In the genomic region with DNA sequence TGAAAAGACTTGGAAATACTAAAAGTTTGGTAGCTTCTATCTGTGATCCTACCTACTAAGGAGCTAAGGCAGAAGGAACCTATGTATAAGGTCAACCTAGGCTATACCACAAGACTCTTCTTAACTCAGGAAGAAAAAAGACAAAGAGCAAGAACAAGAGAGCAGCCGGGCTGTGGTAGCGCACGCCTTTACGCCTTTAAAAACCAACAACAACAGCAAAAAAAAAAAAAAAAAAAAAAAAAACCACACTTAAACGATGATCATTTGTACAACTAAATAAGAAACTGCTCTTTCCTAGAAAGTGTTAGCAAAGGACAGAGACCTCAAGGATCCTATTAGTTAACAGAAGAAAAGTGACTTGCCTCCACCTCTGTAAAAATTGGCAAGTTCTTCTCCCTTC, we compare ENCODE assay signal across 26 mouse cellular contexts. TPM values are rescaled to one million over a fixed set of nuclear protein-coding genes. Genes with fewer than 3 reads are reported as not detected.
A peak's percentile ranks its signal among the peaks of the same experiment; 100 is the strongest.
DNase-seq lines count a peak whose midpoint lies in the region; ATAC-seq and TF ChIP-seq lines count a peak whose summit lies in the region.
"Had no signal": no experiment of that assay in that cellular context is flagged by ENCODE, and none has a peak within 500 bp of the region (broad histone marks: within the 10 kb centered on the region; RNA-seq: fewer than 3 reads in every experiment).

No protein-coding gene starts in this region.

- no peak for TF ChIP-seq CTCF in heart, postnatal 0 days (IDR thresholded peaks at IDR 0.05; ENCODE audit: low read depth)
- TF ChIP-seq CTCF in heart, adult 2 months (IDR thresholded peaks at IDR 0.05), result no peak

- no peak overlapping the region for H3K9ac ChIP-seq in heart, postnatal 0 days (replicated peaks; ENCODE audit: low read depth, low read length)
- H3K9ac ChIP-seq in heart, adult 2 months (ENCODE audit: low read depth, low read length), result no peak overlapping the region
- peak overlapping the region; percentile 51 for H3K9ac ChIP-seq in liver, embryonic 13.5 days
- H3K9ac ChIP-seq in midbrain, embryonic 13.5 days (replicated peaks), result no peak overlapping the region
- H3K9ac ChIP-seq: embryonic facial prominence, embryonic 15.5 days; forebrain, embryonic 15.5 days; intestine, embryonic 15.5 days; lung, embryonic 14.5 days; midbrain, embryonic 12.5 days; neural tube, embryonic 15.5 days had no signal

- peak overlapping the region; percentile 57 for H3K4me3 ChIP-seq in erythroblast, embryonic 14.5 days (replicated peaks)
- no peak overlapping the region for H3K4me3 ChIP-seq in heart, postnatal 0 days (ENCODE audit: low read depth, low read length)
- no peak overlapping the region for H3K4me3 ChIP-seq in heart, adult 2 months
- H3K4me3 ChIP-seq in liver, embryonic 13.5 days (replicated peaks), result no peak overlapping the region
- no peak overlapping the region for H3K4me3 ChIP-seq in macrophage (ENCODE audit: inconsistent target)
- no peak overlapping the region for H3K4me3 ChIP-seq in midbrain, embryonic 13.5 days (replicated peaks)
- H3K4me3 ChIP-seq: embryonic facial prominence, embryonic 10.5 days; embryonic facial prominence, embryonic 15.5 days; forebrain, embryonic 15.5 days; intestine, embryonic 15.5 days; megakaryocyte, embryonic 14.5 days; midbrain, embryonic 12.5 days; neural tube, embryonic 15.5 days had no signal

- no peak for TF ChIP-seq POLR2A in heart, adult 2 months (IDR thresholded peaks at IDR 0.05; ENCODE audit: insufficient read depth, low read depth, low read length)

- intact Hi-C loops in heart, adult 2 months (cut with DNase I), result no loop called here

- H3K27ac ChIP-seq in heart, postnatal 0 days (ENCODE audit: low read depth), result 0 out of 2 replicates have a peak overlapping the region, but pooled peaks have one; percentile 11
- no peak overlapping the region for H3K27ac ChIP-seq in heart, adult 2 months
- peak overlapping the region; percentile 89 for H3K27ac ChIP-seq in liver, embryonic 13.5 days
- peak overlapping the region; percentile 12; the same call in 1 of the 2 replicates for H3K27ac ChIP-seq in macrophage
- H3K27ac ChIP-seq in midbrain, embryonic 13.5 days, result no peak overlapping the region
- H3K27ac ChIP-seq: embryonic facial prominence, embryonic 10.5 days; embryonic facial prominence, embryonic 15.5 days; forebrain, embryonic 15.5 days; intestine, embryonic 15.5 days; midbrain, embryonic 12.5 days; neural tube, embryonic 15.5 days had no signal

- WGBS in heart, postnatal 0 days, result 91% methylated on average over 5 of the region's 5 CpGs
- 77% methylated on average over 5 of the region's 5 CpGs for WGBS in heart, adult 2 months
- WGBS in liver, embryonic 13.5 days (ENCODE audit: insufficient replicate concordance), result 70% methylated on average over 5 of the region's 5 CpGs
- 82% methylated on average over 5 of the region's 5 CpGs for WGBS in macrophage (ENCODE audit: missing documents)
- 94% methylated on average over 5 of the region's 5 CpGs for whole genome bisulfite sequencing in midbrain, embryonic 13.5 days

- no peak overlapping the region for H3K4me2 ChIP-seq in heart, postnatal 0 days (ENCODE audit: low read depth, low read length)
- H3K4me2 ChIP-seq in liver, embryonic 13.5 days, result peak overlapping the region; percentile 67
- H3K4me2 ChIP-seq in midbrain, embryonic 13.5 days (replicated peaks), result no peak overlapping the region
- H3K4me2 ChIP-seq: embryonic facial prominence, embryonic 15.5 days; forebrain, embryonic 15.5 days; intestine, embryonic 15.5 days; lung, embryonic 14.5 days; midbrain, embryonic 12.5 days; neural tube, embryonic 15.5 days had no signal

- H3K27me3 ChIP-seq in erythroblast, embryonic 14.5 days (ENCODE audit: control insufficient read depth), result no peaks in the 10 kb centered on the region
- no peaks in the 10 kb centered on the region for H3K27me3 ChIP-seq in heart, postnatal 0 days (ENCODE audit: control insufficient read depth, insufficient read depth, low read length)
- no peaks in the 10 kb centered on the region for H3K27me3 ChIP-seq in heart, adult 2 months (ENCODE audit: control insufficient read depth, insufficient read depth, low read length)
- H3K27me3 ChIP-seq in liver, embryonic 13.5 days, result no peaks in the 10 kb centered on the region
- H3K27me3 ChIP-seq in midbrain, embryonic 13.5 days, result no peaks in the 10 kb centered on the region
- H3K27me3 ChIP-seq: embryonic facial prominence, embryonic 15.5 days; forebrain, embryonic 15.5 days; intestine, embryonic 15.5 days; megakaryocyte, embryonic 14.5 days; midbrain, embryonic 12.5 days; neural tube, embryonic 15.5 days had no signal

- H3K4me1 ChIP-seq in erythroblast, embryonic 14.5 days (ENCODE audit: control insufficient read depth), result peaks cover 95% of the 10 kb centered on the region
- H3K4me1 ChIP-seq in heart, postnatal 0 days (ENCODE audit: control insufficient read depth, insufficient read depth), result peaks cover 37% of the 10 kb centered on the region
- H3K4me1 ChIP-seq in heart, adult 2 months (ENCODE audit: control insufficient read depth, insufficient read depth, low read length), result peaks cover 22% of the 10 kb centered on the region
- peaks cover 88% of the 10 kb centered on the region for H3K4me1 ChIP-seq in liver, embryonic 13.5 days (replicated peaks)
- 0 out of 2 replicates have a peak, but pooled peaks cover 5% of the 10 kb centered on the region for H3K4me1 ChIP-seq in midbrain, embryonic 13.5 days (replicated peaks)
- H3K4me1 ChIP-seq: embryonic facial prominence, embryonic 10.5 days; forebrain, embryonic 15.5 days; midbrain, embryonic 12.5 days had no signal

- peaks cover 10% of the 10 kb centered on the region for H3K79me2 ChIP-seq in heart, adult 2 months (replicated peaks; ENCODE audit: control insufficient read depth, insufficient read depth, low read length)
- peaks cover 100% of the 10 kb centered on the region for H3K79me2 ChIP-seq in macrophage (ENCODE audit: inconsistent target)

- no peak for TF ChIP-seq EP300 in heart, postnatal 0 days (IDR thresholded peaks at IDR 0.05; ENCODE audit: low read depth)
- no peak for TF ChIP-seq EP300 in heart, adult 2 months (IDR thresholded peaks at IDR 0.05; ENCODE audit: insufficient read depth, low read depth, low read length)

- no peaks in the 10 kb centered on the region for H3K9me3 ChIP-seq in erythroblast, embryonic 14.5 days (ENCODE audit: control insufficient read depth, low read length)
- H3K9me3 ChIP-seq in heart, postnatal 0 days (replicated peaks; ENCODE audit: control insufficient read depth, low read length), result no peaks in the 10 kb centered on the region
- H3K9me3 ChIP-seq in liver, embryonic 13.5 days (replicated peaks), result no peaks in the 10 kb centered on the region
- no peaks in the 10 kb centered on the region for H3K9me3 ChIP-seq in midbrain, embryonic 13.5 days
- H3K9me3 ChIP-seq: embryonic facial prominence, embryonic 10.5 days; embryonic facial prominence, embryonic 15.5 days; forebrain, embryonic 15.5 days; intestine, embryonic 15.5 days; megakaryocyte, embryonic 14.5 days; midbrain, embryonic 12.5 days; neural tube, embryonic 15.5 days had no signal

- peaks cover 66% of the 10 kb centered on the region for H3K36me3 ChIP-seq in erythroblast, embryonic 14.5 days (ENCODE audit: control insufficient read depth)
- 0 out of 2 replicates have a peak, but pooled peaks cover under 1% of the 10 kb centered on the region for H3K36me3 ChIP-seq in heart, postnatal 0 days (replicated peaks; ENCODE audit: control insufficient read depth, insufficient read depth, low read length)
- H3K36me3 ChIP-seq in heart, adult 2 months (ENCODE audit: control insufficient read depth, insufficient read depth, low read length), result peaks cover 59% of the 10 kb centered on the region
- peaks cover 7% of the 10 kb centered on the region; the same call in 1 of the 2 replicates for H3K36me3 ChIP-seq in liver, embryonic 13.5 days
- 0 out of 2 replicates have a peak, but pooled peaks cover 10% of the 10 kb centered on the region for H3K36me3 ChIP-seq in macrophage (ENCODE audit: inconsistent target)
- H3K36me3 ChIP-seq in midbrain, embryonic 13.5 days, result no peaks in the 10 kb centered on the region
- H3K36me3 ChIP-seq: embryonic facial prominence, embryonic 15.5 days; forebrain, embryonic 15.5 days; intestine, embryonic 15.5 days; midbrain, embryonic 12.5 days; neural tube, embryonic 15.5 days had no signal

- ATAC-seq in erythroblast, adult 5-6 weeks (replicated peaks; ENCODE audit: low FRiP score, poor library complexity, severe bottlenecking), result no peak
- no peak for ATAC-seq in heart, postnatal 0 days (ENCODE audit: insufficient read depth, low read depth)
- no peak for ATAC-seq in liver, embryonic 13.5 days (ENCODE audit: low read depth)
- ATAC-seq in midbrain, embryonic 13.5 days, result no peak
- ATAC-seq: forebrain, embryonic 15.5 days; hindbrain, embryonic 16.5 days; intestine, embryonic 15.5 days had no signal

- no peak for DNase-seq in heart, postnatal 0 days (ENCODE audit: low spot score)
- no peak for DNase-seq in heart, adult 2 months
- DNase-seq in liver, embryonic 13.5 days, result no peak
- DNase-seq in thymus, adult 18-20 months, result no peak
- DNase-seq: cerebellum, adult 2 months; cerebellum, postnatal 25 days; kidney, adult 9 months; kidney, postnatal 10 days; layer of hippocampus, postnatal 36 days; left cerebral cortex, postnatal 4 days; lung, embryonic 14.5 days; lung, postnatal 36 days; retina, postnatal 1 day; right cerebral cortex, postnatal 14 days had no signal

RNA-seq across cellular contexts. Expression of gene Cltc, which starts 15.9 kb away (rescaled TPM):
- 3.4 and 4.8 TPM in 2 replicates for polyA plus RNA-seq in erythroblast, embryonic 14.5 days (2012)
- total RNA-seq in erythroblast, adult 5-6 weeks (2015; ENCODE audit: low replicate concordance), result 232 and 330 TPM in 2 replicates
- 190 and 199 TPM in 2 replicates for total RNA-seq in erythroblast, adult 5-6 weeks (2017; ENCODE audit: low replicate concordance)
- 185 and 279 TPM in 2 replicates for total RNA-seq in heart, postnatal 0 days (2014; rRNA removed; ENCODE audit: low replicate concordance)
- polyA plus RNA-seq in heart, postnatal 0 days (2015; fragmentation: Nextera tagmentation; extraction: Ambion mirVana), result 71.0 and 77.6 TPM in 2 replicates
- total RNA-seq in heart, adult 2 months (2021), result 100 to 1,000 TPM; 143 to 147 TPM
- polyA plus RNA-seq in heart, adult 2 months (2012; rRNA removed), result 63.2 and 101 TPM in 2 replicates
- polyA plus RNA-seq in liver, embryonic 13.5 days (2015; fragmentation: Nextera tagmentation; extraction: Ambion mirVana), result 80.0 and 104 TPM in 2 replicates
- 100 to 1,000 TPM; 168 to 617 (median 424) TPM for total RNA-seq in macrophage (2018; cell fraction: chromatin; rRNA removed)
- 100 to 1,000 TPM; 257 to 670 (median 437) TPM for total RNA-seq in macrophage (2018; cell fraction: cytosol; rRNA removed)
- 100 to 1,000 TPM; 263 to 585 (median 427) TPM for total RNA-seq in macrophage (2018; cell fraction: nucleus; rRNA removed)
- 342 to 483 TPM (median 367 TPM) in 3 replicates for polyA plus RNA-seq in macrophage (2018)
- polyA plus RNA-seq in midbrain, embryonic 13.5 days (2015; fragmentation: Nextera tagmentation; extraction: Ambion mirVana), result 142 and 147 TPM in 2 replicates

RNA-seq across cellular contexts. Expression of gene Ptrh2, which starts 57.7 kb away (rescaled TPM):
- 0.08 and 0.16 TPM in 2 replicates for polyA plus RNA-seq in erythroblast, embryonic 14.5 days (2012)
- 6.9 and 8.8 TPM in 2 replicates for total RNA-seq in erythroblast, adult 5-6 weeks (2015; ENCODE audit: low replicate concordance)
- 9.5 TPM in 2 replicates for total RNA-seq in erythroblast, adult 5-6 weeks (2017; ENCODE audit: low replicate concordance)
- total RNA-seq in heart, postnatal 0 days (2014; rRNA removed; ENCODE audit: low replicate concordance), result 6.5 and 7.1 TPM in 2 replicates
- polyA plus RNA-seq in heart, postnatal 0 days (2015; fragmentation: Nextera tagmentation; extraction: Ambion mirVana), result 14.0 and 14.6 TPM in 2 replicates
- total RNA-seq in heart, adult 2 months (2021), result 1 to 10 TPM; 5.9 to 6.4 TPM
- polyA plus RNA-seq in heart, adult 2 months (2012; rRNA removed), result 3.7 and 5.2 TPM in 2 replicates
- polyA plus RNA-seq in liver, embryonic 13.5 days (2015; fragmentation: Nextera tagmentation; extraction: Ambion mirVana), result 23.0 and 23.3 TPM in 2 replicates
- 1 to 10 TPM in 22 of 26 experiments, under 1 TPM in 4; 0.43 to 8.2 (median 2.4) TPM for total RNA-seq in macrophage (2018; cell fraction: chromatin; rRNA removed)
- total RNA-seq in macrophage (2018; cell fraction: cytosol; rRNA removed), result 1 to 10 TPM; 2.6 to 8.1 (median 6.1) TPM
- 1 to 10 TPM in 25 of 26 experiments, under 1 TPM in 1; 0.96 to 9.8 (median 3.0) TPM for total RNA-seq in macrophage (2018; cell fraction: nucleus; rRNA removed)
- 4.8 to 8.1 TPM (median 5.8 TPM) in 3 replicates for polyA plus RNA-seq in macrophage (2018)
- polyA plus RNA-seq in midbrain, embryonic 13.5 days (2015; fragmentation: Nextera tagmentation; extraction: Ambion mirVana), result 37.4 and 38.5 TPM in 2 replicates

RNA-seq across cellular contexts. Expression of gene Vmp1, which starts 57.9 kb away (rescaled TPM):
- 1.3 and 2.6 TPM in 2 replicates for polyA plus RNA-seq in erythroblast, embryonic 14.5 days (2012)
- total RNA-seq in erythroblast, adult 5-6 weeks (2015; ENCODE audit: low replicate concordance), result 170 and 241 TPM in 2 replicates
- 162 and 218 TPM in 2 replicates for total RNA-seq in erythroblast, adult 5-6 weeks (2017; ENCODE audit: low replicate concordance)
- total RNA-seq in heart, postnatal 0 days (2014; rRNA removed; ENCODE audit: low replicate concordance), result 48.9 and 51.7 TPM in 2 replicates
- 72.1 and 77.9 TPM in 2 replicates for polyA plus RNA-seq in heart, postnatal 0 days (2015; fragmentation: Nextera tagmentation; extraction: Ambion mirVana)
- 10 to 100 TPM; 58.2 to 66.9 TPM for total RNA-seq in heart, adult 2 months (2021)
- polyA plus RNA-seq in heart, adult 2 months (2012; rRNA removed), result 34.0 and 59.2 TPM in 2 replicates
- 89.2 and 103 TPM in 2 replicates for polyA plus RNA-seq in liver, embryonic 13.5 days (2015; fragmentation: Nextera tagmentation; extraction: Ambion mirVana)
- 1,000 to 10,000 TPM in 19 of 26 experiments, 100 to 1,000 TPM in 7; 453 to 1,709 (median 1,185) TPM for total RNA-seq in macrophage (2018; cell fraction: chromatin; rRNA removed)
- total RNA-seq in macrophage (2018; cell fraction: cytosol; rRNA removed), result 100 to 1,000 TPM in 22 of 26 experiments, 10 to 100 TPM in 4; 78.5 to 270 (median 141) TPM
- 1,000 to 10,000 TPM in 24 of 26 experiments, 100 to 1,000 TPM in 2; 806 to 3,396 (median 2,155) TPM for total RNA-seq in macrophage (2018; cell fraction: nucleus; rRNA removed)
- 100 to 184 TPM (median 127 TPM) in 3 replicates for polyA plus RNA-seq in macrophage (2018)
- polyA plus RNA-seq in midbrain, embryonic 13.5 days (2015; fragmentation: Nextera tagmentation; extraction: Ambion mirVana), result 93.5 and 102 TPM in 2 replicates

Comparison
In these comparisons a context has a peak if more than half of its experiments do, and no peak if none do; other contexts are left out.
1. H3K27ac ChIP-seq: peak in heart, postnatal 0 days (single experiment), liver, embryonic 13.5 days (single experiment) and macrophage (single experiment); none in heart, adult 2 months (single experiment) and midbrain, embryonic 13.5 days (single experiment).
2. RNA of gene Cltc, which starts 15.9 kb away (polyA plus RNA-seq): 342 to 483 TPM in macrophage, 142 to 147 TPM in midbrain, embryonic 13.5 days, 80.0 to 104 TPM in liver, embryonic 13.5 days, 71.0 to 77.6 TPM in heart, postnatal 0 days and 63.2 to 101 TPM in heart, adult 2 months; 3.4 to 4.8 TPM in erythroblast, embryonic 14.5 days; every median in the first group is over 10 times any median in the second.